Mouse (Mus musculus) ES-E14 (cell line): ENCODE measurements around the gene Mgat4e. TPM values are rescaled to one million over a fixed set of nuclear protein-coding genes. Genes with fewer than 3 reads are reported as not detected.

Source experiments
- DNase-seq: peaks from one replicate; pipeline ENCODE4 v3.0.0-alpha.2; 2013; ENCODE audit warnings: low read depth, low spot score
- H3K27ac ChIP-seq: 2 replicates; pipeline ENCODE4 v1.5.1; 2012; ENCODE audit warnings: low read depth, mild to moderate bottlenecking, low read length, moderate library complexity, mixed read lengths; ENCODE audit not compliant: poor library complexity, insufficient read depth, severe bottlenecking
- H3K36me3 ChIP-seq: 2 replicates; pipeline ENCODE4 v1.6.1; 2012; ENCODE audit warnings: mild to moderate bottlenecking, low read length, moderate library complexity, mixed read lengths; ENCODE audit not compliant: control insufficient read depth, poor library complexity, insufficient read depth, severe bottlenecking
- H3K4me1 ChIP-seq, 2 experiments: fragments of 150-350 bp in 1 of 2; sonication (generic) in 1 of 2; 2 replicates each; pipeline ENCODE4 v1.6.1; 2012; ENCODE audit warnings: low read length in 2 of 2, mild to moderate bottlenecking in 1 of 2, mixed read lengths in 1 of 2; ENCODE audit not compliant: control insufficient read depth in 2 of 2, insufficient read depth in 2 of 2, poor library complexity in 1 of 2
- H3K4me3 ChIP-seq, 2 experiments: fragments of 150-350 bp in 1 of 2; sonication (generic) in 1 of 2; 2 replicates each; pipeline ENCODE4 v1.5.1; 2012; ENCODE audit warnings: low read length in 2 of 2, low read depth in 1 of 2, mild to moderate bottlenecking in 1 of 2, mixed read lengths in 1 of 2; ENCODE audit not compliant: insufficient read depth in 1 of 2, poor library complexity in 1 of 2, severe bottlenecking in 1 of 2
- H3K9ac ChIP-seq: 2 replicates; pipeline ENCODE4 v1.6.1; 2012; ENCODE audit warnings: low read depth, mild to moderate bottlenecking, low read length, mixed read lengths; ENCODE audit not compliant: poor library complexity, insufficient read depth, severe bottlenecking
- H3K9me3 ChIP-seq: fragments of 150-350 bp; sonication (generic); 2 replicates; pipeline ENCODE4 v1.6.1; 2012; ENCODE audit warnings: low read depth, mild to moderate bottlenecking, low read length; ENCODE audit not compliant: control insufficient read depth, insufficient read depth
- CHD2 ChIP-seq: IDR thresholded peaks from 2 replicates; pipeline ENCODE4 v1.6.1; 2014; ENCODE audit warnings: mild to moderate bottlenecking, low read depth, low read length, inconsistent platforms
- HCFC1 ChIP-seq: IDR thresholded peaks from 2 replicates; pipeline ENCODE4 v1.6.1; 2012; ENCODE audit warnings: low read length, inconsistent platforms, borderline replicate concordance; ENCODE audit not compliant: insufficient read depth
- MAFK ChIP-seq: IDR thresholded peaks from 2 replicates; pipeline ENCODE4 v1.6.1; 2014; ENCODE audit warnings: mild to moderate bottlenecking, low read depth, low read length, inconsistent platforms; ENCODE audit not compliant: insufficient read depth
- ZC3H11A ChIP-seq: IDR thresholded peaks from 2 replicates; pipeline ENCODE4 v1.6.1; 2012; ENCODE audit warnings: low read depth, mild to moderate bottlenecking, inconsistent platforms, low read length, borderline replicate concordance
- ZNF384 ChIP-seq: IDR thresholded peaks from 2 replicates; pipeline ENCODE4 v1.6.1; 2012; ENCODE audit warnings: low read depth, low read length, inconsistent platforms
- in situ Hi-C, 2 experiments: fragments of 600-800 bp; cut with MboI; formaldehyde crosslinking; loops; one replicate each; pipeline ENCODE4 v1.15.1; 2025; ENCODE audit warnings: low sequenced_read_pairs in 2 of 2, inconsistent platforms in 1 of 2; ENCODE audit not compliant: unreplicated experiment in 2 of 2
- total RNA-seq: library from RNA; depleted of rRNA; stranded (reverse); fragments of 300-350 nt; gene quantifications from 2 replicates; pipeline ENCODE4 v1.2.3, GENCODE M21; 2012

The Mgat4e gene
- total RNA-seq, 1 experiment = 0.76 TPM

DNA sequence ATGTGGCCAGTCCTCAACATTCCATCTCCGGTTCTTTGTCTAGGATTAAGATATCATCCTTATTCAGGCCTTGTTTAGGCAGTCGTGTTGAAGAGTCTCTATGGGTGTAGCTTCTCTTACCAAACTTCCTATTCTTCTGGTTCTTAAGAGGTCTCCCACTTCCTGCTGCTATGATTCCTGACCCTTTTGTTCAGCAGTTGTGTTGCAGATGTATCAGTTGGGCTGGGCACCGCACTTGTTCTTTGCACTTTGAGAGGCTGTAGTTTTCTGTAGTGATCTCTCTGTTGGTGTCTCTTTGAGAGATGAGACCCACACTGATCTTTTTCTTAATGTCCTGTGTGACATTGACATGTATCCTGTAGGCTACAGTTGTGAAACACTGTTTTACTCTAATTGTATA, 21.1 kb upstream of the Mgat4e start:
- peak overlapping the region; percentile 98; the same call in 1 of the 2 replicates for H3K27ac ChIP-seq
- in situ Hi-C loops = no loop called here
- H3K9me3 ChIP-seq = no peaks in the 10 kb centered on the region
- H3K4me1 ChIP-seq = peaks cover 15 to 25% of the 10 kb centered on the region in 2 experiments
- DNase-seq = peak; percentile 69
- H3K9ac ChIP-seq = peak overlapping the region; percentile 2; the same call in 1 of the 2 replicates
- H3K4me3 ChIP-seq = peak overlapping the region; percentile 12 to 53; a peak in 3 of 4 replicates
- TF ChIP-seq CHD2 = no peak
- no peak for TF ChIP-seq HCFC1
- no peak for TF ChIP-seq ZNF384
- TF ChIP-seq ZC3H11A = no peak
- no peak for TF ChIP-seq MAFK
- no peaks in the 10 kb centered on the region; the same call in 1 of the 2 replicates for H3K36me3 ChIP-seq

DNA sequence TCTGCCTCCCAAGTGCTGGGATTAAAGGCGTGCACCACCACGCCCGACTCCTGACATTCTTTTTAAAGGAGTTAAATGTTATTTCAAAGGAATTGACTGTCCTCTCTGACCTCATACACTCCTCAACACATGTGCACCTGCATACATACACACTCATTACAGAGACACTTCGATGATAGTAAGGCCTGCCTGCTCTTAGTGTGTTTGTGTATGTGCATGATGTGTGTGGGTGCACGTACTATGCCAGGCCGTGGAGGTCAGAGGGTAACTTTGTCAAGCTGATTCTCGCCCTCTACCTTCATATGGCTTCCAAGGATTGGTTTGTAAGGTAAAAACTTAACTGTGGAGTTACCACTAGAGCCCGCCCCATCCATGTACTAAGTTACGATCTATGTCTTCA, 20.7 kb upstream of the Mgat4e start:
- peak; percentile 46 for DNase-seq
- no peak for TF ChIP-seq ZC3H11A
- no peak for TF ChIP-seq HCFC1
- TF ChIP-seq CHD2 = no peak
- no peak; the same call in none of the 2 replicates for TF ChIP-seq ZNF384
- TF ChIP-seq MAFK = no peak
- Histone ChIP-seq H3K9ac (peak overlapping the region; percentile 52), H3K9me3 (no peaks in the 10 kb centered on the region), H3K36me3 (no peaks in the 10 kb centered on the region; the same call in 1 of the 2 replicates), H3K4me1 (peaks cover 13 to 24% of the 10 kb centered on the region in 2 experiments), H3K27ac (peak overlapping the region; percentile 98), H3K4me3 (peak overlapping the region; percentile 11 to 53; a peak in 3 of 4 replicates)
- in situ Hi-C loops = no loop called here

GRCm38 (mm10) chr1:134567511-134567910, 18.0 kb upstream of the Mgat4e start:
- no peak for DNase-seq
- no peak overlapping the region; the same call in 1 of the 2 replicates for H3K9ac ChIP-seq
- TF ChIP-seq HCFC1 = no peak
- TF ChIP-seq MAFK = no peak
- no peak for TF ChIP-seq CHD2
- TF ChIP-seq ZNF384 = no peak
- no peak for TF ChIP-seq ZC3H11A
- in situ Hi-C loops = no loop called here
- H3K4me1 ChIP-seq = peaks cover 14 to 21% of the 10 kb centered on the region in 2 experiments
- no peak overlapping the region for H3K4me3 ChIP-seq
- no peaks in the 10 kb centered on the region; the same call in 1 of the 2 replicates for H3K36me3 ChIP-seq
- H3K9me3 ChIP-seq = no peaks in the 10 kb centered on the region
- H3K27ac ChIP-seq = no peak overlapping the region; the same call in 1 of the 2 replicates

- Histone ChIP-seq H3K4me1 (peaks cover 10 to 24% of the 10 kb centered on the region in 2 experiments; a peak in 3 of 4 replicates), H3K4me3 (peak overlapping the region; percentile 8 to 23; a peak in 1 of 4 replicates), H3K9me3 (no peaks in the 10 kb centered on the region), H3K27ac (no peak overlapping the region), H3K9ac (no peak overlapping the region), H3K36me3 (no peaks in the 10 kb centered on the region; the same call in 1 of the 2 replicates)
- in situ Hi-C loops = no loop called here
- no peak for TF ChIP-seq HCFC1
- TF ChIP-seq ZC3H11A = no peak
- TF ChIP-seq CHD2 = no peak
- no peak for DNase-seq
Observed at GRCm38 (mm10) chr1:134563726-134564125, 14.2 kb upstream of the Mgat4e start.

GRCm38 (mm10) chr1:134562457-134562856, 13.0 kb upstream of the Mgat4e start:
- Histone ChIP-seq H3K9me3 (no peaks in the 10 kb centered on the region), H3K36me3 (no peaks in the 10 kb centered on the region), H3K4me1 (peaks cover 10 to 22% of the 10 kb centered on the region in 2 experiments; a peak in 3 of 4 replicates), H3K9ac (no peak overlapping the region; the same call in 1 of the 2 replicates), H3K4me3 (peak overlapping the region; percentile 81 to 96), H3K27ac (no peak overlapping the region; the same call in 1 of the 2 replicates)
- in situ Hi-C loops = no loop called here
- DNase-seq = no peak
- TF ChIP-seq HCFC1 = no peak
- TF ChIP-seq ZC3H11A = no peak
- TF ChIP-seq CHD2 = no peak
- no peak for TF ChIP-seq ZNF384
- TF ChIP-seq MAFK = no peak
